Mouse (Mus musculus): ENCODE measurements around the gene Kif5c. TPM values are rescaled to one million over a fixed set of nuclear protein-coding genes. Genes with fewer than 3 reads are reported as not detected.

Kif5c gene
- polyA plus RNA-seq, 1 experiment, result not detected

GRCm38 (mm10) chr2:49739046-49739445 lies 119.9 kb downstream of the Kif5c start:
- no peak for TF ChIP-seq GATA1 (IDR thresholded peaks at IDR 0.05; ENCODE audit: low read length)

DNA sequence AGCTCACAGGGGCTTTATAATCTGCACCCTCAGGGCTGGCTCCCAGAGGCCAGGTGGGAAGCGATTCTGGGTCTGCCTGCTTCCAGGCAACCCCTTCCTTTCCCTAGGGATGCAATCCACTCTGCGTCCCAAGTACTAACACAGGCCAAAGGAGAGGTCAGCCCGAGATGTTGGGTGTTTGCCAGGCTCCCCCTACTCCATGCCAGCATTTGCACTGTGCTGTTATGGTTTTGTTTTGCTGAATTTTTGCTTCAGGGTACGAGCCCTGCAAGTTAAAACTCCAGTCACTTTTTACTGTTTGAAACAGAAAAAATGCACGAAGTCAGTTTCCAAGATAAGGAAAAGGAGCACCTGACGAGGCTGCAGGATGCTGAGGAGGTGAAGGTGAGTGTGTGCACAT lies 121.9 kb downstream of the Kif5c start:
- no peak for TF ChIP-seq GATA1 (IDR thresholded peaks at IDR 0.05; ENCODE audit: low read length)

DNA sequence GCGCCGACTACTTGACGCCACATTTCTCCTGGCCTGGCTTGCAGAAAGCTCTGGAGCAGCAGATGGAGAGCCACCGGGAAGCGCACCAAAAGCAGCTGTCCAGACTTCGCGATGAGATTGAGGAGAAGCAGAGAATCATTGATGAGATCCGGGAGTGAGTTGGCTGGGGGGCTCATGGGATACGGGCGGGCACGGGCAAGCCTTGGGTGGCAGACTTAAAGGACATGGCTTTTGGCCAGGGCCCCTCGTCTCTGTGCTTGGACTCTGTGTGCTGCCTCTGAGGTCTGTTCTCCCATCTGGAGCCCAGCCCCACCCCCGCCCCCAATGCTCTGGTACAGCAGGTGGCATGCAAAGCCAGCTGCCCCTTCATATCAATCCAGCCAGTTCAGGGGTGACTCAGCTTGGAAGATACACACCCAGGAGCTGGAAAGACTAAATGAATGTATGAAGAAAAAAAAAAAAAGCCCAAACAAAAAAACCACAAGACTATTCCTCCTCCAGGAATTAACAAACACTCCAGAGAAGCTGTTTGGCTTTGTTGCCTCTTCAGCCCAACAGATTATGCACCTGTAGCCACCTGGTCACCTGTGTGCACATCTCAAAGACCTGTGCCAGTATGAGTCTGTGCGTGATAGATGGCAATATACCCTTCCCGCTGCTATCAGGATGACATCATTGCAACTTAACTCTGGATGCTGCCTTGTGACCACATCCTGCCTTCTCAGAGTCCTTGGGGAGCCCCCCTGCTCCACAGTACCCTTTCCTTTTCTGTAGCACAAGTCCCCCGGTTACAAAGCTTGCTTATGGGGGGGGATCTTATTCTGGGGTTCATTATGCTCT lies 123.0 kb downstream of the Kif5c start:
- no peak for TF ChIP-seq GATA1 (IDR thresholded peaks at IDR 0.05; ENCODE audit: low read length)

GRCm38 (mm10) chr2:49742919-49743318 lies 123.8 kb downstream of the Kif5c start:
- no peak for TF ChIP-seq GATA1 (IDR thresholded peaks at IDR 0.05; ENCODE audit: low read length)

GRCm38 (mm10) chr2:49743775-49744174 lies 124.7 kb downstream of the Kif5c start:
- TF ChIP-seq GATA1 (IDR thresholded peaks at IDR 0.05; ENCODE audit: low read length), result no peak

GRCm38 (mm10) chr2:49744251-49745093 lies 125.4 kb downstream of the Kif5c start:
- no peak for TF ChIP-seq GATA1 (IDR thresholded peaks at IDR 0.05; ENCODE audit: low read length)

DNA sequence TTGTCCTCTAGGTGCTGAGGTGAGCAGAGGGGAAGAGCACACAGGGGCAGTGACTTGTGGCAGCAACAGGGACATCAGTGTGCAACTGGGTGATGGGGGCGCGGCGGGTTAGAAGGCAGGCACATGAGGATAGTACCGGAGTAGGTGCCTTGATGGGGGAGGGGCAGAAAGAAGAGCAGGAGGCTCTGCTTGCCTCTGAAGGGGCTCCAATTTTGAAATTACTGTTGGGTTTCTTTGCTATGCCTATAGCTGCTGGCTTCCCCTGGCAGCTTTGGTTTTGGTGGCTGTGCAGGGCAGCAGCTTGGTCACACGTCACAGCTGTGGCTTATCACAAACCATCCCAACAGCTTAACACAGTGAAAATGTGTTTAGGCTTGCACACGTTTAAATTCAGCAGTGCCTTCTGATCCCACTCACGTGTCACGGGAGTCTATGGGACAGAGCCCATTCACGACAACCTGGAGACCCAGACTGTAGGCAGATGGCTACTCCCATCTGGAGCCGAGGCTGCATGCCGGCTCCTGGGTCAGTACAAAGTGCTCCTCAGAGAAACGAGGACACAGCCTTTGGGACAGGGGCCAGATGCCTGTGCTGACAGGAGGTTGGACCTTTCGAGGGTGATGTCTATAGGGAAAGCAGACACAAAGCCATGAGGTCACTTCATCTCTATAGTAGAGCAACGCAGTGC lies 126.1 kb downstream of the Kif5c start:
- no peak for TF ChIP-seq GATA1 (IDR thresholded peaks at IDR 0.05; ENCODE audit: low read length)

- no peak for TF ChIP-seq GATA1 (IDR thresholded peaks at IDR 0.05; ENCODE audit: low read length)
Measured at GRCm38 (mm10) chr2:49746947-49747346, 127.8 kb downstream of the Kif5c start.

DNA sequence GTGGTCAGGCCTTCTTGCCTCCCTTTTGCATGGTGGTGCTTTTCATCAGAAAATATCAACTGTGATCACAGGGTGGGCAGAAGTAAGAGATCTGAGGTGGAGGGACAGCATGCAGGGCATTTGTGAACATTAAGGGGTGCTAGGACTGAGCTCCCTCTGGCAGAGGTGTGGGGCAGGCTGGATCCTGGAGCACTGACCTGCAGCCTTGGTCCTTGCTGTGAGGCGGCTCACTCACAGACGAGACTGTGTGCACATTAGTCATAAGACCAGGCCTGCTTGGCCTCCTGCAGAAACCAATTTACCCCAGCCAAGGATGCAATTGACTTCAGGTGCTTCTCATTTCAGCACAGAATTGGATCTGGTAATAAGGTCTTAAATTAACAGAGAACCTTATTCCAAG lies 128.6 kb downstream of the Kif5c start:
- TF ChIP-seq GATA1 (IDR thresholded peaks at IDR 0.05; ENCODE audit: low read length), result no peak

DNA sequence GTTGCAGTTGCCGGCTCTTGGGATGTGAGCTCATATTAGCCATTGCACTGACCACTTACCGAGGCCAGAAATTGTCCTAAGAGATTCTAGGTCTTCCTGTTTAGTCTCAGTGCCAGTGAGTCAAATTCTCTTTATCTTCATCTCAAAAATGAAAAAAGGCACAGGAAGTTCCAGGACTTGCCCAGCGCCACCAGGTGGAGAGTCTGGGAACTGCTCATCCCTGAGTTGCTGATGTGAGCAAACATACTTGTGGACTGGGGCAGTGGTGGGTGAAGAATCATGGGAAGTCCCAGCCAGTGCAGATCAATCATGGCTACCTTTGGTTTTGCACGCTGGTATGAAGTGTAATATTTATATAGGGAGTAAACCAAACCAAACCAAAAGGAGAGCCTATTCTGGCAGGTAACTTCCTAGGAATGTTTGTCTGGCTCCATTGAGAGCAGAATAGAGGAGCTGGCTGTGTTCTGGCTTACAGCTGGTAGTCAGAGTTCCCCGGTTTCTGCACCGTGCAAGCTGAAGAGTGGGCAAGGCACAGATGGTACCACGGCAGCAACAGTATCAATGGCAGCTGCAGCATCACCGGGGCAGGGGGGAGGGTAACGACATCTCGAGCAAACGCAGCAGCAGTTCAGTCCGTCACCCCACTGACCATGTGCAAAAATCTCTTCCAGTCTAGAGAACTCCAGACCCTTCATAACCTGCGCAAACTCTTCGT lies 129.7 kb downstream of the Kif5c start:
- TF ChIP-seq GATA1 (IDR thresholded peaks at IDR 0.05; ENCODE audit: low read length), result no peak

DNA sequence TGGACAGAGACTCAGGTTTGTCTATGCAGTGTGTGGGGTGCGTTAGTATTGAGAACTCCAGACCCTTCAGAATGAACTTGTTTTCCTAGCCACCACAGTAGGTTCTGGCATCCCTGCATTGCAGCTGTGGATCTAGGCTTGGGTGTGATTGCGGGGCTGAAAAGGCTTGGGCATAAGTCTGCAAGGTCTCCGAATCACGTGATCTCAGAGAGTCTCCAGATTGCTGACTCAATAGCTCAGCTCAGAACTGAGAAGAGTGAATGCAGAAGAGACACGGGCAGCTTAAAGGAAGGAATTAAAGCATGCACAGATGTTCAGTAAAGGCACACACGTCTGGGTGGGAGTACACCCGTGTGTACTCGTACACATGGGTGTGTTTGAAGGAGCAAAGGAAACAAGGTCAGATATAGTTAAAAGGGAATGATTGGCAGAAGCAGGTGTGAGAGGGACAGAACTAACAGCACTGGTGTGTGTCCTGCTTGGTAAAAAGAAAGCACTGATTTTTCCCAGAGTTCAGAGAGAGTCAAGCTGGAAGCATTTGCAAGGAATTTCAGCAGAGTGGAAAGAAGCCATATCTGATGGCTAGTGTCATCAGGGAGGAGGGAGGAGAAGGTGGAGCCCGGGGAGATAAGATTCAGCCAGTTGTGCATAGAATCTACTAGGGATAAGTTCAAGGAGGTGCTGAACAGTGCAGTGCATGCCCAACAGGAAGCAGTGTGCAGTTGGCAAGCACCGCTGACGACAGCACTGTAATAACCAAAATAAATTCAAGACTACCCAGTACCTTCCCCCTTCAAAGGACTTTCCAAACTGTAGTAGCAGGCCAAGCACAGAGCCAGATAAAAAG lies 130.9 kb downstream of the Kif5c start:
- no peak for TF ChIP-seq GATA1 (IDR thresholded peaks at IDR 0.05; ENCODE audit: low read length)

DNA sequence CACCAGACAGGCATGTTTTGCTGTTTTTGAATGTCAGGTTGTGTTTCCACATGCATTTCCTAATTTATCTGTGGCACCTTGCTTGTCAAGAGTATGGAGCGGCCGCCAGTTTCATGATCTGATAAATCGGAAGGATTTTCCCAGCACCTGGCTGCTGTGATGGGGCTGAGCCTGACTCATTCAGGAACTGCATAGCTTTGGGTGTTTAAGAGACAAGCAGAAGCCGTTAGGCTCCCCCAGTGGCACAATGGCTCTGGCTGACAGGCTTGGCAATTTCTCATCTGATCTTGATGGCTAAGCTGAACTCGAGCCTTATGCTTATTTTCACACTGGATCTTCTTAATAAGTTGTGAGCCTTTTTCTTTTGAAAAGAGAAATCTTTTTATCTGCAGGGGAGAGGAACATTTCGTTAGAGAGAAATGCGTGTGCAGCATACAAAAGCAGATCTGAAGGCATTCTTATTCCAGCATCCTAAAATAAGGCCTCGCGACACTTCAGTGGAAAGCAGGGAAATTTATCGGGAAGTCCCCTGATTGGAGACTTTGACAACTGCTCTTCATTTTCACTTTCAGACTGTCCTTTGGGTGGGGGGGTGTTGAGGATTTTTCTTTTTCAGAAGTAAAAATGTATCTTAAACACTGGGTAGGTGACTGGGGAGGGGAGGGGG lies 132.6 kb downstream of the Kif5c start:
- TF ChIP-seq GATA1 (IDR thresholded peaks at IDR 0.05; ENCODE audit: low read length), result no peak

- TF ChIP-seq GATA1 (IDR thresholded peaks at IDR 0.05; ENCODE audit: low read length), result no peak
Measured at GRCm38 (mm10) chr2:49752211-49752607, 133.1 kb downstream of the Kif5c start.

- no peak for TF ChIP-seq GATA1 (IDR thresholded peaks at IDR 0.05; ENCODE audit: low read length)
Measured at GRCm38 (mm10) chr2:49753062-49753461, 134.0 kb downstream of the Kif5c start.
